Mouse (Mus musculus): ENCODE measurements around the gene Lrrn2.

DNA sequence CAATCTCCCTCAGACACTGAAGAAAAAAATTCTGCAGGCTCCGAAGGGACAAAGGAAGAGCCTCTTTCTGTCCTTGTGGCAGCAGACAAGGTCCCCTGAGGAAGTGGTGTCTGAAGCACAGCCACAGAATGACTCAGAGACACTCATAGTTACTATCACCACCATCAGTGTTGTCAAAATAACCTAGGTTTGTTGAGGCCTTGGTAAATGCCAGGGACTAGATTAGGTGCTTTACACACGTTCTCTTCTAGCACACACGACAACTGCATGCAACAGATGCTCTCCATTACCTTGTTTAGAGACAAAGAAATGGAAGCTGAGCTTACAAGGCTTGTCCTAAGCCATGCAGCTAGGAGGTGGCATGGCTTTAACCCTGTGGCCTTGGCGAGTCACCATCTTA is 14.5 kb upstream of the Lrrn2 start:
- TF ChIP-seq POLR2A (IDR thresholded peaks at IDR 0.05; ENCODE audit: control insufficient read depth, extremely low read depth, insufficient read depth, low read length, poor library complexity) (no peak), CTCF (IDR thresholded peaks at IDR 0.05; ENCODE audit: borderline replicate concordance, control insufficient read depth, extremely low read depth, insufficient read depth, low read length, poor library complexity) (no peak)
